Mouse (Mus musculus): ENCODE results near the gene Gm9639. TPM values are rescaled to one million over a fixed set of nuclear protein-coding genes. Genes with fewer than 3 reads are reported as not detected.
"Not testable (repeated sequence)": the region's sequence is repeated elsewhere in the genome, so short reads cannot be mapped to it uniquely, and the experiment has no call there.

Gene Gm9639
- total RNA-seq, 2 experiments from 2014 or later: not detected

DNA sequence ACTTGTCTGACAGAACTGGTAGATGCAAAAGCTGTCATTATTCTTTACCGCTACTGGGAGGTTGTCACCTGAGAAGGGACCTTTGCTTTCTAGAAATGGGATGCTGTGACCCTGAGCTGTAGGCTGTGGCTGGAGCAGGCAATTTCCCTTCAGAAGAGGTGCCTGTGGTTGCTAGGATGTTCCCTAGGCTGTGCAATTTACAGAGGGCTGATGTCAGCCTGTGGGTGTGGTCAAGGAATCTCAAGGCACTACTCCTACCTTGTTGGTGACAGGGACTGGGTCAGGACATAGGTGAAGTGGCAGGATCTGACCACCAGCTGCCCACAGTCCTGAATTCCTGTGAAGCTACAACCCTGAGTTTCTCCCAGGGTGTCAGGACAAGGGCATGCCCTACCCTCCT lies 25.1 kb downstream of the Gm9639 start:
- intact Hi-C loops (cut with DNase I; ENCODE audit: low total_unique reads): no loop called here
- no peak for DNase-seq

DNA sequence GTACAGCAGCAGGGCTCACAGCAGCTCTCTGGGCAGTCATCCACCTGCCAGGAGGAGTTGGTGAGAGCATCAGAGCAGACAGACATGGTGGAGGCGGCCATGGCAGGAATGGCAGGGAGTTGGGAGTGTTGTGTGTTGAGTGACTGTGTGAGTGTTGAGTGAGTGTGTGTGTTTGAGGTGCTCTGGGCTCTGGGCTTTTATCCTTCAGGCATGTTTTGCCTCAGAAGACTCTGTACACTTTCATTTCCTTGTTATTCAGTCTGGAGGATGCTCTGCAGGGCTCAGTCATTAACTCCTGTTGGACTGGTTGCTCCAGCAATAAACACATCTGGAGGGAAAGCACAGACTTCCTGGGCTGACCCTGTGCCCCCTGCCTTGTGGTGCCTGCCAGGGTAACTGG lies 35.3 kb downstream of the Gm9639 start, which contains the start of gene Gm3233:
TSS of gene Gm3233 (minus strand) at position 101 of the 400 bp plus-strand sequence.
- DNase-seq; intact Hi-C loops (cut with DNase I; ENCODE audit: low total_unique reads): not testable (repeated sequence)

DNA sequence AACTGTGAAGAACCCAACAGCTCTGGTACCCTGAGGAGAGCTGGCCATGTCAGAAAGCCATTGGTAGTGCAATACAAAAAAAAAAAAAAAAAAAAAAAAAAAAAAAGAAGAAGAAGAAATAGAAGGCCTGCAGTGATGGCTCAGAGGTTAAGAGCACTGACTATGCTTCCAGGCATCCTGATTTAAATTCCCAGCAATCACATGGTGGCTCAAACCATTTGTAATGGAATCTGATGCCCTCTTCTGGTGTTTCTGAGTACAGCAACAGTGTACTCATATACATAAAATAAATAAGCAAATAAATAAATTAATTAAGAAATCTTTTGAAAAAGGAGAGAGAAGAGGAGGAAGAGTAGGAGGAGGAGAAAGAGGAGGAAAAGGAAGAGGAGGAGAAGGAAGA lies 41.4 kb downstream of the Gm9639 start:
- DNase-seq: no peak
- intact Hi-C loops (cut with DNase I; ENCODE audit: low total_unique reads): no loop called here

- DNase-seq; intact Hi-C loops (cut with DNase I; ENCODE audit: low total_unique reads): not testable (repeated sequence)
Measured at GRCm38 (mm10) chr10:77752312-77752711, 42.6 kb downstream of the Gm9639 start.

DNA sequence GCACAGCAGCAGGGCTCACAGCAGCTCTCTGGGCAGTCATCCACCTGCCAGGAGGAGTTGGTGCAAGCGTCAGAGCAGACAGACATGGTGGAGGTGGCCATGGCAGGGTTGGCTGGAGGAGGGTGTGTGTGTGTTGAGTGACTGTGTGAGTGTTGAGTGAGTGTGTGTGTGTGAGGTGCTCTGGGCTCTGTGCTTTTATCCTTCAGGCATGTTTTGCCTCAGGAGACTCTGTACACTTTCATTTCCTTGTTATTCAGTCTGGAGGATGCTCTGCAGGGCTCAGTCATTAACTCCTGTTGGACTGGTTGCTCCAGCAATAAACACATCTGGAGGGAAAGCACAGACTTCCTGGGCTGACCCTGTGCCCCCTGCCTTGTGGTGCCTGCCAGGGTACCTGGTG lies 43.6 kb downstream of the Gm9639 start, which contains the start of gene Gm9736:
TSS of gene Gm9736 (minus strand) at position 101 of the 400 bp plus-strand sequence.
- intact Hi-C loops (cut with DNase I; ENCODE audit: low total_unique reads); DNase-seq: not testable (repeated sequence)

DNA sequence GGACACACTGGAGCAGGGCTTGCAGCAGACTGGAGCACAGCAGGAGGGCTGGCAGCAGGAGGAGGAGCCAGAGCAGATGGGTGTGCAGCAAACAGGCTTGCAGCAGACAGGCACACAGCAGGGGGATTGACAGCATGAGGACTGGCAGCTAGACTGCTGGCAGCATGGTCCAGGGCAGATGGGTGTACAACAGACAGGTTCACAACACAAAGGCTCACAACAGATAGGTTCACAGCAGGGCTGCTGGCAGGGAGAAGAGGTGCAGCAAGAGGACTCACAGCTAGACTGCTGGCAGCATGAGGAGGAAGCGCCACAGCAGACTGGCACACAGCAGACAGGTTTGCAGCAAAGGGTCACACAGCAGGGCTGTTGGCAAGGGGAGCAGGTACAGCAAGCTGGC lies 44.2 kb downstream of the Gm9639 start:
- intact Hi-C loops (cut with DNase I; ENCODE audit: low total_unique reads); DNase-seq: not testable (repeated sequence)

Other genes starting within 250 kb of the Gm9639 start
- 10 to 100 TPM; 47.4 to 51.8 TPM for gene Pttg1ip, start 213.4 kb downstream of the Gm9639 start, total RNA-seq (2021)
- 10 to 100 TPM; 41.9 to 46.5 TPM for gene Sumo3, start 189.0 kb downstream of the Gm9639 start, total RNA-seq (2021)
- 10 to 100 TPM in 1 of 2 experiments, 1 to 10 TPM in 1; 5.8 to 10.3 TPM for gene Gm49325, start 188.9 kb downstream of the Gm9639 start, total RNA-seq (2021)
- gene Ube2g2, start 172.8 kb downstream of the Gm9639 start, total RNA-seq (2021): 10 to 100 TPM; 79.8 to 84.4 TPM
- gene Tspear, start 108.5 kb downstream of the Gm9639 start, total RNA-seq (2021): not detected
- gene Gm19402, start 104.3 kb downstream of the Gm9639 start, total RNA-seq (2021): not detected
- not detected for gene Gm9508, start 97.8 kb downstream of the Gm9639 start, total RNA-seq (2021)
- gene Gm10272, start 88.5 kb downstream of the Gm9639 start, total RNA-seq (2021): not detected
- not detected for gene Gm10024, start 83.6 kb downstream of the Gm9639 start, total RNA-seq (2021)
- not detected for gene Gm10142, start 79.3 kb downstream of the Gm9639 start, total RNA-seq (2021)
- gene Krtap12-1, start 74.5 kb downstream of the Gm9639 start, total RNA-seq (2021): not detected
- not detected for gene Gm10100, start 68.6 kb downstream of the Gm9639 start, total RNA-seq (2021)
- not detected for gene Gm18596, start 52.4 kb downstream of the Gm9639 start, total RNA-seq (2021)
- not detected for gene Gm9736, start 43.7 kb downstream of the Gm9639 start, total RNA-seq (2021)
- gene Gm3233, start 35.4 kb downstream of the Gm9639 start, total RNA-seq (2021): not detected
- gene Gm3238, start 23.8 kb downstream of the Gm9639 start, total RNA-seq (2021): not detected
- not detected for gene Gm7138, start 18.1 kb downstream of the Gm9639 start, total RNA-seq (2021)
- gene Gm3250, start 12.5 kb downstream of the Gm9639 start, total RNA-seq (2021): not detected
- gene Gm7137, start 6.9 kb downstream of the Gm9639 start, total RNA-seq (2021): not detected
- not detected for gene Gm19668, start 4.1 kb upstream of the Gm9639 start, total RNA-seq (2021)
- gene Gm9507, start 16.8 kb upstream of the Gm9639 start, total RNA-seq (2021): not detected
- not detected for gene Gm2696, start 19.6 kb upstream of the Gm9639 start, total RNA-seq (2021)
- gene Krtap10-4, start 32.0 kb upstream of the Gm9639 start, total RNA-seq (2021): not detected
- gene Krtap10-10, start 40.9 kb upstream of the Gm9639 start, total RNA-seq (2021): not detected
- gene Gm36176, start 51.7 kb upstream of the Gm9639 start, total RNA-seq (2021): not detected
- gene Gm10318, start 57.8 kb upstream of the Gm9639 start, total RNA-seq (2021): not detected
- gene Gm3285, start 66.9 kb upstream of the Gm9639 start, total RNA-seq (2021): not detected
- under 1 TPM; 0.33 to 0.41 TPM for gene Lrrc3, start 107.5 kb upstream of the Gm9639 start, total RNA-seq (2021)
- gene Trpm2, start 175.5 kb upstream of the Gm9639 start, total RNA-seq (2021): under 1 TPM; 0.04 to 0.33 TPM
- gene 1810043G02Rik, start 183.4 kb upstream of the Gm9639 start, total RNA-seq (2021): 1 to 10 TPM; 3.7 to 4.6 TPM
- gene Pfkl, start 215.0 kb upstream of the Gm9639 start, total RNA-seq (2021): 1 to 10 TPM; 9.0 to 9.3 TPM
- not detected for gene Dnmt3l, start 246.9 kb upstream of the Gm9639 start, total RNA-seq (2021)
- not detected for gene Aire, start 248.5 kb upstream of the Gm9639 start, total RNA-seq (2021)

All from gastrocnemius, postnatal 14 days (tissue).